In genomic region chr4:81129874-81130273, GRCm38 (mm10) we compare ENCODE assay signal across 17 mouse cellular contexts.
DNase-seq lines count a peak whose midpoint lies in the region; ATAC-seq and TF ChIP-seq lines count a peak whose summit lies in the region.
"Had no signal": no experiment of that assay in that cellular context is flagged by ENCODE, and none has a peak within 500 bp of the region (broad histone marks: within the 10 kb centered on the region; RNA-seq: fewer than 3 reads in every experiment).

No protein-coding gene starts in this region.

- no peaks in the 10 kb centered on the region for H3K4me1 ChIP-seq in embryonic facial prominence, embryonic 11.5 days (ENCODE audit: control insufficient read depth, insufficient read depth, low read length)
- no peaks in the 10 kb centered on the region for H3K4me1 ChIP-seq in embryonic facial prominence, embryonic 10.5 days
- H3K4me1 ChIP-seq in kidney, embryonic 15.5 days, result no peaks in the 10 kb centered on the region
- H3K4me1 ChIP-seq: forebrain, embryonic 15.5 days; limb, embryonic 13.5 days had no signal

- H3K4me2 ChIP-seq in embryonic facial prominence, embryonic 11.5 days (ENCODE audit: low read depth, low read length), result no peak overlapping the region
- H3K4me2 ChIP-seq in kidney, embryonic 15.5 days, result no peak overlapping the region
- H3K4me2 ChIP-seq: forebrain, embryonic 15.5 days; limb, embryonic 13.5 days had no signal

- WGBS in embryonic facial prominence, embryonic 11.5 days, result 45% methylated on average over 2 of the region's 2 CpGs
- 60% methylated on average over 2 of the region's 2 CpGs for WGBS in embryonic facial prominence, embryonic 10.5 days
- 5% methylated on average over 2 of the region's 2 CpGs for WGBS in kidney, embryonic 15.5 days

- peak; percentile 3 for DNase-seq in embryonic facial prominence, embryonic 11.5 days (ENCODE audit: low spot score)
- DNase-seq in embryonic facial prominence, embryonic 10.5 days (ENCODE audit: low spot score), result no peak
- DNase-seq in kidney, adult 8-10 months, result no peak
- peak; percentile 10 for DNase-seq in brain, embryonic 14.5 days (ENCODE audit: low read depth)
- DNase-seq in lung, postnatal 25 days (ENCODE audit: low spot score), result peak; percentile 61
- no peak for DNase-seq in yolk sac, embryonic 10.5 days (ENCODE audit: low spot score)
- no peak for DNase-seq in thymus, postnatal 36 days
- DNase-seq: cerebellum, adult 11-12 months; cerebellum, postnatal 36 days; liver, postnatal 0 days; midbrain, embryonic 14.5 days; right cerebral cortex, adult 18-20 months had no signal

- ATAC-seq in embryonic facial prominence, embryonic 11.5 days (replicated peaks; ENCODE audit: insufficient number of reproducible peaks, low FRiP score, low TSS enrichment, low read depth), result no peak
- peak; percentile 70; the same call in 1 of the 2 replicates for ATAC-seq in kidney, embryonic 15.5 days (replicated peaks; ENCODE audit: low FRiP score)
- ATAC-seq: forebrain, embryonic 15.5 days; inflammation-experienced regulatory T-cells, adult 6 months; liver, postnatal 0 days had no signal

- H3K27ac ChIP-seq in embryonic facial prominence, embryonic 11.5 days (replicated peaks; ENCODE audit: low read depth, low read length), result no peak overlapping the region
- H3K27ac ChIP-seq in embryonic facial prominence, embryonic 10.5 days (replicated peaks), result no peak overlapping the region
- peak overlapping the region; percentile 48 for H3K27ac ChIP-seq in kidney, embryonic 15.5 days
- H3K27ac ChIP-seq: forebrain, embryonic 15.5 days; left cerebral cortex, adult 2 months had no signal

- no peaks in the 10 kb centered on the region for H3K36me3 ChIP-seq in embryonic facial prominence, embryonic 11.5 days (replicated peaks; ENCODE audit: control insufficient read depth, insufficient read depth, low read depth, low read length)
- no peaks in the 10 kb centered on the region for H3K36me3 ChIP-seq in embryonic facial prominence, embryonic 10.5 days (replicated peaks)
- H3K36me3 ChIP-seq in kidney, embryonic 15.5 days, result no peaks in the 10 kb centered on the region
- H3K36me3 ChIP-seq: forebrain, embryonic 15.5 days; limb, embryonic 13.5 days had no signal

- no peak for TF ChIP-seq CTCF in brain, embryonic 14.5 days (IDR thresholded peaks at IDR 0.05; ENCODE audit: borderline replicate concordance, extremely low read depth, insufficient read depth, insufficient read length)

- H3K4me3 ChIP-seq in embryonic facial prominence, embryonic 11.5 days (ENCODE audit: low read depth, low read length), result no peak overlapping the region
- H3K4me3 ChIP-seq in embryonic facial prominence, embryonic 10.5 days, result no peak overlapping the region
- no peak overlapping the region for H3K4me3 ChIP-seq in kidney, embryonic 15.5 days (replicated peaks)
- H3K4me3 ChIP-seq: forebrain, embryonic 15.5 days; left cerebral cortex, adult 2 months; limb, embryonic 13.5 days had no signal

- no peaks in the 10 kb centered on the region for H3K27me3 ChIP-seq in embryonic facial prominence, embryonic 11.5 days (ENCODE audit: control insufficient read depth, insufficient read depth, low read length)
- no peaks in the 10 kb centered on the region for H3K27me3 ChIP-seq in embryonic facial prominence, embryonic 10.5 days (replicated peaks; ENCODE audit: low read depth, poor library complexity, severe bottlenecking)
- no peaks in the 10 kb centered on the region for H3K27me3 ChIP-seq in kidney, embryonic 15.5 days
- H3K27me3 ChIP-seq: forebrain, embryonic 15.5 days; limb, embryonic 13.5 days had no signal

- no peak for TF ChIP-seq POLR2A in brain, embryonic 14.5 days (IDR thresholded peaks at IDR 0.05; ENCODE audit: borderline replicate concordance, extremely low read depth, insufficient read depth, insufficient read length, poor library complexity, severe bottlenecking)

- H3K9ac ChIP-seq in embryonic facial prominence, embryonic 11.5 days (replicated peaks; ENCODE audit: low read length), result no peak overlapping the region
- H3K9ac ChIP-seq in kidney, embryonic 15.5 days, result no peak overlapping the region
- H3K9ac ChIP-seq: forebrain, embryonic 15.5 days; limb, embryonic 13.5 days; liver, postnatal 0 days had no signal

- no peaks in the 10 kb centered on the region for H3K9me3 ChIP-seq in embryonic facial prominence, embryonic 11.5 days (replicated peaks; ENCODE audit: control insufficient read depth, low read length)
- peaks cover 4% of the 10 kb centered on the region; the same call in 1 of the 2 replicates for H3K9me3 ChIP-seq in embryonic facial prominence, embryonic 10.5 days
- no peaks in the 10 kb centered on the region; the same call in 1 of the 2 replicates for H3K9me3 ChIP-seq in kidney, embryonic 15.5 days (replicated peaks)
- H3K9me3 ChIP-seq: forebrain, embryonic 15.5 days; limb, embryonic 13.5 days had no signal

Comparison
In these comparisons a context has a peak if more than half of its experiments do, and no peak if none do; other contexts are left out.
1. DNase-seq: peak in embryonic facial prominence, embryonic 11.5 days (single experiment), brain, embryonic 14.5 days (single experiment) and lung, postnatal 25 days (single experiment); none in embryonic facial prominence, embryonic 10.5 days (single experiment), kidney, adult 8-10 months (0 of 2), yolk sac, embryonic 10.5 days (single experiment) and thymus, postnatal 36 days (0 of 2).